Mouse (Mus musculus): ENCODE results near the gene Slc25a25.

GRCm38 (mm10) chr2:32500461-32500860, 49.2 kb upstream of the Slc25a25 start:
- TF ChIP-seq POLR2A (IDR thresholded peaks at IDR 0.05; ENCODE audit: insufficient read length, low read depth) (no peak), MYOG (IDR thresholded peaks at IDR 0.05; ENCODE audit: control insufficient read depth in 1 of 3, insufficient read depth in 1 of 3, insufficient read length in 2 of 3, low read depth in 2 of 3) (no peak), USF1 (IDR thresholded peaks at IDR 0.05; ENCODE audit: low read depth) (no peak), E2F4 (IDR thresholded peaks at IDR 0.05; ENCODE audit: insufficient read depth) (no peak), POLR2AphosphoS2 (IDR thresholded peaks at IDR 0.05; ENCODE audit: insufficient read length, low read depth) (no peak), TCF12 (IDR thresholded peaks at IDR 0.05; ENCODE audit: insufficient read depth, poor library complexity, severe bottlenecking) (no peak), CEBPB (IDR thresholded peaks at IDR 0.05; ENCODE audit: insufficient read depth, poor library complexity, severe bottlenecking) (no peak), TCF3 (IDR thresholded peaks at IDR 0.05; ENCODE audit: insufficient read length, low read depth) (no peak)

Measured in myocyte (in vitro differentiated cells).